Mouse (Mus musculus) Muller cell, postnatal 12 days (primary cell): ENCODE measurements at regions not wholly inside any gene's neighbourhood (a gene's known extent, or its start where the extent isn't known, plus 50 kb on each side); places are given as distances from the start of the nearest gene placed in this dataset.
"Not testable (repeated sequence)": the region's sequence is repeated elsewhere in the genome, so short reads cannot be mapped to it uniquely, and the experiment has no call there.

Experiments used
- DNase-seq: peaks from one replicate; pipeline ENCODE4 v3.0.0-alpha.2; 2015; ENCODE audit errors: inconsistent ontology term

GRCm38 (mm10) chr4:51519281-51519680 is 302.8 kb downstream of the Cylc2 start:
- DNase-seq: no peak

GRCm38 (mm10) chr4:51519750-51520149 is 303.3 kb downstream of the Cylc2 start:
- DNase-seq: no peak

GRCm38 (mm10) chr4:51545419-51545818 is 328.9 kb downstream of the Cylc2 start:
- DNase-seq: no peak

DNA sequence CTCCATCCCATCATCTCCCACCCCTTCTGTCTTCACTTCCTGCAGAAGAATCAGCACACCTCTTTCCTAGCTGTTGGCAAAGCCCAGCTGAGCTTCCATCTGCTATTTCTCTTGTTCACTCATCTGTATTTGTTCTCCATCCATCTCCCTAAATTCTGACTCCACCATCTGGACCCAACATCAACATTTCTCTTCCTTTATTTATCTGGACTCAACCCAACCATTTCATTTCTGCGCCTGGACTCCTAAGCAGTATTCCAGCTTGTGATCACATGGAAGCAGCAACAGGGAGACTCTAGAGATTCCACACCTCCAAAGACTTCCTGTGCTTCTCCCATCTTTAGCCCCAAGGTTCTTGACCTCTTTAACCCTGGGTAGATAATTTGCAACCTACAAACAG is 343.2 kb downstream of the Cylc2 start:
- DNase-seq: no peak

- DNase-seq: no peak
These were observed 343.6 kb downstream of the Cylc2 start for GRCm38 (mm10) chr4:51560100-51560499.

DNA sequence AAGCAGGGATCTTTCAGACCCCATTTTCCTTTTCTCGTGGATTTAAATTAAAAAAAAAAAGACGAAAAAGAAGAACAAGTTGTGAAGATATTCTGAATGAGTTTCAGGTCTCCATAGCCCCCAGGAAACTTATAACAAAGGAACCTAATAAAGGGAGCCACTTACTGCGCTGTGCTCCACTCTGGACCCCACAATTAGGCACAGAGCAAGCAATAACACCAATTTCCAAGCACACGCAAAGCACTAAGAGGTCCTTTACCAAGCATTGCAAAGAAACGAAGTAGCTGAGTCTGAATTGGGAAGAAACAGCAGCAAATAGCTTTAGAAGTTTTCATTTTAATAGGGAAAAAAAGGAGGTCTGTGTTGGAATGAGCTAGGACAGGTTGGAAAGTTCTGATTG is 345.9 kb downstream of the Cylc2 start:
- no peak for DNase-seq

DNA sequence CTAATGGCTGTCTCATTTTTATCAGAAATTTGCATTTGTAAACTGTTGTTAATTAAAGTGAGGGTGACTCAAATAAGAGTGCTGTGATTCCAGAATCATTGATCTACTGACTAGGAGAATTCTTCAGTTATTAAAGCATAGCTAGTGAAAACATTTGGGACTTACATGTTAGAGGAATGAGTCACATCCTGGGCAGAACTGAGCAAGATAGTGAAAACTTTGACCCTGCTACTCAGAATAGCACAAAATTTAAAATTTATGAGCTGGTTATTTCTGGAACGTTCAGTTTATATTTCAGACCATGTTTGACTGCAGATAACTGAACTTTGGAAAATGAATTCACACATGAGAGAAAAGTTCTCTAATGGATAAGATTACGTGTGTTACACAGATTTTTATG is 360.0 kb downstream of the Cylc2 start:
- DNase-seq: peak; percentile 42

GRCm38 (mm10) chr4:51594044-51594443 is 377.6 kb downstream of the Cylc2 start:
- DNase-seq: peak; percentile 12

DNA sequence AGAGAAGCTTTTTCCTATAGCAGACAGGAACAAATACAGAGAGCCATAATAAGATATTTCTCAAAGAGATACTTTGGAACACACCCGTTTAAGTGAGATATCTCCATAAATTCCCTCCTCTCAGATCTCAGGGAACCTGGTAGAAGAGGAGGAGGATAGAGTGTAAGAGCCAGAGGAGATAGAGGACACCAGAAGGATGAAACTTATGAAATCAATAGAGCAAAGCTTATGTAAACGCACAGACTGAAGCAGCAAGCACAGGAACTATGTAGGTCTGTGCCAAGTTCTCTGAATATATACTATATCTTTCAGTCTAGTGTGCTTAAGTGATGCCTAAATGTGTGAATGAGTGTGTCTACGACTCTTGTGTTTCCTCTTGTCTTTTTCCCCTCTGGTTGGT is 381.4 kb downstream of the Cylc2 start:
- no peak for DNase-seq

DNA sequence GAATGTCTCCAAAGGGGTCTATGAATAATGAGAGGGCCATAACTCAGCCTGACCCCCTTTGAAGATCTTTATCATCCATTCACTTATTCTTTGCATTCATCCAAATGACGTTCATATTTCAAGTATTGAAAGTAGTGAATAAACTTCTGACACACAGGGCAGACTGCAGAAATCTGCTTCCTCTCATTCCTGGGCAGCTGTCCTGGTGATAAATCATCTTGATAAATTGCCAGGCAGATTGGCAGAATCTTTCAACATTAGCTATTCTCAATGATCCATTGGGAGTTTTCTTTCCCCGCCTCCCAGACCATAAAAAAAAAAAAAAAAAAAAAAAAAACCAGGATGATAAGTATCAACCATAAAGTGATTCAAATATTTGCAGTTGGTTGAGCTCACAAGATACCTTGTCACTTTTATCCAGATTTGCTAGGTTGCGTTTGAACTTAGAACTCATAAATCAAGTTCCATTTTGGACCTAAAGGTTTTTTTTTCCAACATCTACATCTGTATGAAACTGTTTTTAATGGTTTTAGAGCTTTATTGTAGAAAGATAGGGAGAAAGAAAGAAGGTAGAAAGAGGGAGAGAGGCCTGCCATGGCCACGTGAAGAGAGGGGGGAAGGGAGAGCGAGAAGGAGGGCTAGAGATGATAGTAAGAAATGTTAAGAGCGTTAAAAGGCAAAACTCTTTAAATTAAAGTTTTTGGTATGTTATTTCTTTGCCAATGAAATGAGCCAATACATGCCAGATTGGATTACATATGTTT is 383.7 kb downstream of the Cylc2 start:
- DNase-seq: no peak

- no peak for DNase-seq
These were observed 410.8 kb downstream of the Cylc2 start for GRCm38 (mm10) chr4:51627289-51627688.

DNA sequence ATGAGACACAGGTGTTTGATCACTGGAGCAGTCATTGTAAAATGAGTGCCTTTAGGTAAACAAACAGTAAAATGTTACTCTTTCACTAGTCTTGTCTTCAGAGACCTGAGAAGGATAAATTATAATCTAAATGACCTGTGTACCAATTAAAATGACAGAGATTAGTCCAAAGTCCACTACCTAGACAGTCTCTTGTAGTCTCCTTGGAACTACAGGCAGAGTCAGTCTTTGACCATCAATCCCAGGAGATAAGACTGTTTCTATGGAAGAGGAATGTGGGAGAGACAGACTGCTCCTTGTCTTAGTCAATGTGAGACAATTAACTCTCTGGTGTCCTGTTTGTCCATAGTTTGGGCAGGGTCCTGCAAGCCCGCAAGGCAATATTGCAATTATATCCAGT is 417.0 kb downstream of the Cylc2 start:
- DNase-seq: no peak

DNA sequence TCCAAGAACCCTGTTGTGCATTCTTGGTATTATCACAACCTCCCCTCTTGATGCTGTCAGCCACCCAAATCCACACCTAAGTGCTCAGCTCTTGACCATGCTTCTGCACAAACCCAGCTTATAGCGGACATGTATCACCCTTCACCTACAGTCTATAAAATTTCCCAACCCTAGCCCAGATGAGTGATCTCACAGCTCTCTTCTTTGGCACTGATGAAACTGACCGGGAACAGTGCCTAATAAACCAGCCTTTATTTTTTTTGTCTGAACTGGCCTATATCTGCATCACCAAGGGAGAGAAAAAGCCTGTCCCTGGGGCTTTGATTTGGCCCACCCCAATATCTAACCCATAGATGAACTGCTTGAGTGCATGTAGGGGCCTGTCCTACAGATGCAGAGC is 440.8 kb downstream of the Cylc2 start:
- DNase-seq: no peak

- no peak for DNase-seq
These were observed 441.8 kb downstream of the Cylc2 start for GRCm38 (mm10) chr4:51658286-51658685.

GRCm38 (mm10) chr4:51671516-51671915 is 455.0 kb downstream of the Cylc2 start:
- DNase-seq: peak; percentile 17

GRCm38 (mm10) chr4:51674406-51674805 is 457.9 kb downstream of the Cylc2 start:
- no peak for DNase-seq

GRCm38 (mm10) chr4:51679097-51679496 is 462.6 kb downstream of the Cylc2 start:
- DNase-seq: no peak

- DNase-seq: not testable (repeated sequence)
These were observed 466.9 kb downstream of the Cylc2 start for GRCm38 (mm10) chr4:51683345-51683744.

DNA sequence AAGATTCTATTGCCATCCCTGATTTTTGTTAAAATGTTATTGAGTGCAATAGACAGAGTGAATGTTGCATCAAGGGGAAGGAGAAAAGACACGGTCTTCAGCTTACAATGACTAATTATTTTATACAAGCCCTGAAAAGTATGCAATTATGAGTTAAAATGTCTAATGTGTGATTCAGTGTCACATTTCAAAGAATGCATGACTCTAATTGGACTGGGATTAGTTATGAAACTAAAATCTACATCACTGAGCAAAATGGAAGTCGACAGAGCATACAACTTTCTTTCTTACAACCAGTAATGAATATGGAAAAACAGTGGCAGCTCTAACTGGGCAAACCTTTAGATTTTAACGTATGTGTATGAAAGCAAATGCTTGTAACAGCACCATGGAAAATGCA is 470.2 kb downstream of the Cylc2 start:
- peak; percentile 70 for DNase-seq
